In the genomic region with DNA sequence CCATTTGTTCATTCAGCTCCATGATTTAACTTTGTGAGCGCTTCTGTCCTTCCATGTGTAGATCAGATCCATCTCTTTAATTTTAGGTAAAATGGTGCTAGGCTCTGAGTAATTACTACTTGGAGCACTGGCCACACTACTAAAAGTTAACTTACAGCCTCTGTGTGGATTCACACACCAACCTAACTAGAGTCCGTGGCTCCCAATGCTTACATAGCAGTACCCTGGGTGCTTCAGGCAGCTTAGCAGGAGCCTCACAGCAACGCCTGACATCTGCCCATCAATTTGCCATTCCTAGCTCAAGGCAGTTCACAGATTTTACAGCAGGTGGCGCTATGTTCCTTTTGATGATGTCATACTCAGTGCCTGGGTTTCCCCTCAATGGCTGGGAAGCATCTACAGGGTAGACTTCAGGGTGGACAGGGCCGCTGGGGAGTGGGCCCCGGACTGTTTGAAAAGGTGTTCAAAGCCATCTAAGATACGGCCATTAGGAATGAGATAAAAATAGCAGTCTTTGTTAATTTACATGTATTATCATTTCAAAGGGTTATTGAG, we compare ENCODE assay signal across 9 mouse cellular contexts.
DNase-seq lines count a peak whose midpoint lies in the region; ATAC-seq and TF ChIP-seq lines count a peak whose summit lies in the region.
"Had no signal": no experiment of that assay in that cellular context is flagged by ENCODE, and none has a peak within 500 bp of the region (broad histone marks: within the 10 kb centered on the region; RNA-seq: fewer than 3 reads in every experiment).

No protein-coding gene starts in this region.

- 41% methylated on average over 7 of the region's 7 CpGs for WGBS in liver, embryonic 12.5 days (ENCODE audit: insufficient replicate concordance)
- 54% methylated on average over 7 of the region's 7 CpGs for WGBS in bone marrow, adult 2 months
- 46% methylated on average over 7 of the region's 7 CpGs for WGBS in forebrain, embryonic 11.5 days
- 53% methylated on average over 7 of the region's 7 CpGs for WGBS in intestine, embryonic 14.5 days
- WGBS in neural tube, embryonic 12.5 days = 52% methylated on average over 7 of the region's 7 CpGs

- TF ChIP-seq CTCF in bone marrow, adult 2 months (IDR thresholded peaks at IDR 0.05; ENCODE audit: control insufficient read depth, insufficient read depth, low read length) = peak; percentile 14; the same call in 1 of the 2 replicates

- H3K9me3 ChIP-seq in liver, embryonic 12.5 days (replicated peaks) = no peaks in the 10 kb centered on the region
- no peaks in the 10 kb centered on the region for H3K9me3 ChIP-seq in forebrain, embryonic 11.5 days (ENCODE audit: control insufficient read depth, low read length)
- H3K9me3 ChIP-seq in intestine, embryonic 14.5 days (ENCODE audit: control insufficient read depth, low read length) = no peaks in the 10 kb centered on the region
- H3K9me3 ChIP-seq in neural tube, embryonic 12.5 days = no peaks in the 10 kb centered on the region

- no peak overlapping the region for H3K4me3 ChIP-seq in liver, embryonic 12.5 days
- no peak overlapping the region for H3K4me3 ChIP-seq in bone marrow, adult 2 months (replicated peaks; ENCODE audit: control insufficient read depth, low read depth, low read length)
- H3K4me3 ChIP-seq in forebrain, embryonic 11.5 days (ENCODE audit: low read depth, low read length) = no peak overlapping the region
- no peak overlapping the region for H3K4me3 ChIP-seq in intestine, embryonic 14.5 days (ENCODE audit: low read depth, low read length)
- H3K4me3 ChIP-seq in neural tube, embryonic 12.5 days = no peak overlapping the region

- no peaks in the 10 kb centered on the region for H3K36me3 ChIP-seq in liver, embryonic 12.5 days
- no peaks in the 10 kb centered on the region; the same call in 1 of the 2 replicates for H3K36me3 ChIP-seq in forebrain, embryonic 11.5 days (ENCODE audit: control insufficient read depth, insufficient read depth, low read length)
- no peaks in the 10 kb centered on the region for H3K36me3 ChIP-seq in intestine, embryonic 14.5 days (ENCODE audit: control insufficient read depth, insufficient read depth, low read length)
- no peaks in the 10 kb centered on the region for H3K36me3 ChIP-seq in neural tube, embryonic 12.5 days

- TF ChIP-seq POLR2A in bone marrow, adult 2 months (IDR thresholded peaks at IDR 0.05; ENCODE audit: borderline replicate concordance, control insufficient read depth, low read depth, low read length) = no peak

- ATAC-seq in liver, embryonic 12.5 days = no peak
- ATAC-seq in forebrain, embryonic 11.5 days (replicated peaks; ENCODE audit: low FRiP score) = peak; percentile 87
- peak; percentile 78; the same call in 1 of the 2 replicates for ATAC-seq in intestine, embryonic 14.5 days (replicated peaks; ENCODE audit: low FRiP score, low TSS enrichment, low read depth)
- ATAC-seq in neural tube, embryonic 12.5 days (ENCODE audit: low FRiP score, low read depth) = peak; percentile 89
- no peak for ATAC-seq in inflammation-experienced regulatory T-cells, adult 6 months

- H3K27ac ChIP-seq in liver, embryonic 12.5 days = no peak overlapping the region
- H3K27ac ChIP-seq in bone marrow, adult 2 months (ENCODE audit: control insufficient read depth, insufficient read depth, low read depth, low read length, poor library complexity) = no peak overlapping the region
- no peak overlapping the region for H3K27ac ChIP-seq in forebrain, embryonic 11.5 days (ENCODE audit: low read depth, low read length)
- no peak overlapping the region for H3K27ac ChIP-seq in intestine, embryonic 14.5 days (ENCODE audit: low read depth)
- no peak overlapping the region for H3K27ac ChIP-seq in neural tube, embryonic 12.5 days

- no peak overlapping the region for H3K9ac ChIP-seq in liver, embryonic 12.5 days
- H3K9ac ChIP-seq in forebrain, embryonic 11.5 days (ENCODE audit: low read length) = no peak overlapping the region
- H3K9ac ChIP-seq in intestine, embryonic 14.5 days (ENCODE audit: low read length) = no peak overlapping the region
- no peak overlapping the region for H3K9ac ChIP-seq in neural tube, embryonic 12.5 days

- intact Hi-C loops in left cerebral cortex, postnatal 36 days (cut with DNase I) = loop anchor here (2.0 to 10.0 kb wide), 2 partner anchors 770 to 966 kb away; no protein-coding TSS in a partner anchor

- DNase-seq in liver = peak; percentile 31
- peak; percentile 85 for DNase-seq in forebrain, embryonic 11.5 days (ENCODE audit: low spot score)
- DNase-seq in intestine, embryonic 14.5 days (ENCODE audit: low spot score) = peak; percentile 86
- peak; percentile 39 to 51 for DNase-seq in left cerebral cortex, postnatal 36 days (ENCODE audit: low spot score in 2 of 2)

- no peak overlapping the region for H3K4me2 ChIP-seq in liver, embryonic 12.5 days
- no peak overlapping the region for H3K4me2 ChIP-seq in forebrain, embryonic 11.5 days (ENCODE audit: low read depth, low read length, severe bottlenecking)
- no peak overlapping the region for H3K4me2 ChIP-seq in intestine, embryonic 14.5 days (ENCODE audit: low read length)
- H3K4me2 ChIP-seq in neural tube, embryonic 12.5 days (replicated peaks) = no peak overlapping the region

- no peaks in the 10 kb centered on the region for H3K27me3 ChIP-seq in liver, embryonic 12.5 days (replicated peaks)
- H3K27me3 ChIP-seq in forebrain, embryonic 11.5 days (ENCODE audit: control insufficient read depth, insufficient read depth, low read length) = no peaks in the 10 kb centered on the region
- H3K27me3 ChIP-seq in intestine, embryonic 14.5 days (replicated peaks; ENCODE audit: control insufficient read depth, insufficient read depth, low read length) = no peaks in the 10 kb centered on the region
- no peaks in the 10 kb centered on the region for H3K27me3 ChIP-seq in neural tube, embryonic 12.5 days (replicated peaks)
- H3K27me3 ChIP-seq: megakaryocyte, embryonic 14.5 days had no signal

- no peaks in the 10 kb centered on the region for H3K4me1 ChIP-seq in liver, embryonic 12.5 days
- H3K4me1 ChIP-seq in bone marrow, adult 2 months (ENCODE audit: control insufficient read depth, insufficient read depth, low read length) = no peaks in the 10 kb centered on the region
- H3K4me1 ChIP-seq in forebrain, embryonic 11.5 days (replicated peaks; ENCODE audit: control insufficient read depth, insufficient read depth, low read length) = no peaks in the 10 kb centered on the region
- no peaks in the 10 kb centered on the region for H3K4me1 ChIP-seq in intestine, embryonic 14.5 days (replicated peaks; ENCODE audit: control insufficient read depth, insufficient read depth, low read length)
- no peaks in the 10 kb centered on the region for H3K4me1 ChIP-seq in neural tube, embryonic 12.5 days
- H3K4me1 ChIP-seq: megakaryocyte, embryonic 14.5 days had no signal

Comparison
In these comparisons a context has a peak if more than half of its experiments do, and no peak if none do; other contexts are left out.
1. DNase-seq: peak in every context shown above with its lines; median percentile 86 in intestine, embryonic 14.5 days; 85 in forebrain, embryonic 11.5 days; 45 in left cerebral cortex, postnatal 36 days; 31 in liver.
2. ATAC-seq: peak in forebrain, embryonic 11.5 days (single experiment), intestine, embryonic 14.5 days (single experiment) and neural tube, embryonic 12.5 days (single experiment); none in liver, embryonic 12.5 days (single experiment) and inflammation-experienced regulatory T-cells, adult 6 months (single experiment).